Mouse (Mus musculus) ovary, postnatal 36 days (tissue): ENCODE data around the gene Ndst4.
A peak's percentile ranks its signal among the peaks of the same experiment; 100 is the strongest.

Experiments used
- DNase-seq: peaks from one replicate; pipeline ENCODE4 v3.0.0; 2022; ENCODE audit warnings: low spot score, mixed read lengths

Gene Ndst4

GRCm38 (mm10) chr3:125403601-125404396, at the start of gene Ndst4:
Gene Ndst4, plus strand, starts transcription at chr3:125404076.
- DNase-seq, result peak; percentile 3

GRCm38 (mm10) chr3:125397443-125397842, 6.4 kb upstream of the Ndst4 start:
- DNase-seq, result no peak

- DNase-seq, result no peak
These were observed 2.6 kb downstream of the Ndst4 start for GRCm38 (mm10) chr3:125406456-125406855.

GRCm38 (mm10) chr3:125406991-125407390, 3.1 kb downstream of the Ndst4 start:
- no peak for DNase-seq

- DNase-seq, result no peak
These were observed 63.2 kb downstream of the Ndst4 start for GRCm38 (mm10) chr3:125466894-125467652.

- DNase-seq, result no peak
These were observed 106.2 kb downstream of the Ndst4 start for GRCm38 (mm10) chr3:125510102-125510501.

GRCm38 (mm10) chr3:125533371-125533770, 129.5 kb downstream of the Ndst4 start:
- DNase-seq, result no peak

GRCm38 (mm10) chr3:125570602-125571001, 166.7 kb downstream of the Ndst4 start:
- no peak for DNase-seq

GRCm38 (mm10) chr3:125632233-125632632, 228.4 kb downstream of the Ndst4 start:
- no peak for DNase-seq

GRCm38 (mm10) chr3:125655009-125655635, 251.2 kb downstream of the Ndst4 start:
- DNase-seq, result no peak

GRCm38 (mm10) chr3:125660114-125660717, 256.3 kb downstream of the Ndst4 start:
- no peak for DNase-seq

- DNase-seq, result no peak
These were observed 257.1 kb downstream of the Ndst4 start for GRCm38 (mm10) chr3:125660884-125661532.

- no peak for DNase-seq
These were observed 270.3 kb downstream of the Ndst4 start for GRCm38 (mm10) chr3:125673997-125674794.

- DNase-seq, result no peak
These were observed 271.5 kb downstream of the Ndst4 start for GRCm38 (mm10) chr3:125675211-125675896.

GRCm38 (mm10) chr3:125678924-125679323, 275.0 kb downstream of the Ndst4 start:
- no peak for DNase-seq

GRCm38 (mm10) chr3:125683460-125684230, 279.8 kb downstream of the Ndst4 start:
- no peak for DNase-seq

GRCm38 (mm10) chr3:125684583-125684982, 280.7 kb downstream of the Ndst4 start:
- DNase-seq, result no peak

GRCm38 (mm10) chr3:125687601-125688000, 283.7 kb downstream of the Ndst4 start:
- no peak for DNase-seq

- DNase-seq, result no peak
These were observed 287.1 kb downstream of the Ndst4 start for GRCm38 (mm10) chr3:125690948-125691347.

- no peak for DNase-seq
These were observed 319.1 kb downstream of the Ndst4 start for GRCm38 (mm10) chr3:125722953-125723352.
